Mouse (Mus musculus) thymus, adult 2 months (tissue): ENCODE measurements around the gene Fam160a1. TPM values are rescaled to one million over a fixed set of nuclear protein-coding genes. Genes with fewer than 3 reads are reported as not detected.

Experiments used
- DNase-seq: peaks from one replicate; pipeline ENCODE4 v3.0.0; 2021
- H3K27ac ChIP-seq: fragments of 200-500 bp; 2 replicates; pipeline ENCODE4 v1.5.1; 2012; ENCODE audit warnings: low read length, control low read depth; ENCODE audit not compliant: control insufficient read depth, insufficient read depth
- H3K27me3 ChIP-seq: fragments of 200-500 bp; 2 replicates; pipeline ENCODE4 v1.6.1; 2012; ENCODE audit warnings: mild to moderate bottlenecking, low read length, moderate library complexity, mixed read lengths; ENCODE audit not compliant: control insufficient read depth, insufficient read depth
- H3K36me3 ChIP-seq: fragments of 200-500 bp; 2 replicates; pipeline ENCODE4 v1.6.1; 2012; ENCODE audit warnings: mild to moderate bottlenecking, low read length, moderate library complexity; ENCODE audit not compliant: control insufficient read depth, insufficient read depth
- H3K4me1 ChIP-seq: fragments of 200-500 bp; replicated peaks from 2 replicates; pipeline ENCODE4 v1.6.1; 2012; ENCODE audit warnings: low read length; ENCODE audit not compliant: control insufficient read depth, insufficient read depth
- H3K4me3 ChIP-seq: fragments of 200-500 bp; 2 replicates; pipeline ENCODE4 v1.5.1; 2012; ENCODE audit warnings: mild to moderate bottlenecking, low read length, control low read depth, moderate library complexity; ENCODE audit not compliant: control insufficient read depth, insufficient read depth
- CTCF ChIP-seq: fragments of 200-500 bp; IDR thresholded peaks from 2 replicates; pipeline ENCODE4 v1.5.1; 2012; ENCODE audit warnings: mild to moderate bottlenecking, control low read depth, low read length, moderate library complexity, borderline replicate concordance; ENCODE audit not compliant: control insufficient read depth, poor library complexity, insufficient read depth; ENCODE audit errors: extremely low read depth
- POLR2A ChIP-seq: fragments of 200-500 bp; IDR thresholded peaks from 2 replicates; pipeline ENCODE4 v1.6.1; 2012; ENCODE audit warnings: mild to moderate bottlenecking, low read length, control low read depth, moderate library complexity; ENCODE audit not compliant: control insufficient read depth, poor library complexity, insufficient read depth; ENCODE audit errors: extremely low read depth
- WGBS: fragments of 180-500 bp; shearing (Covaris S2); methylation state at CpG from one replicate; pipeline ENCODE4 v1.1.7; 2018; 5-methylcytosine and 5-hydroxymethylcytosine counted together
- polyA plus RNA-seq: library from polyadenylated mRNA; depleted of rRNA; stranded (reverse); fragments of >200 nt; gene quantifications from 2 replicates; pipeline ENCODE4 v1.2.3, GENCODE M21; 2012

Fam160a1 gene
- polyA plus RNA-seq, 1 experiment, result 5.4 TPM

- no peak for DNase-seq
- H3K4me1 ChIP-seq, result no peaks in the 10 kb centered on the region
- H3K27ac ChIP-seq, result no peak overlapping the region
- no peaks in the 10 kb centered on the region for H3K36me3 ChIP-seq
- H3K4me3 ChIP-seq, result no peak overlapping the region
- no peaks in the 10 kb centered on the region for H3K27me3 ChIP-seq
- TF ChIP-seq CTCF, result no peak
- no peak for TF ChIP-seq POLR2A
Observed at GRCm38 (mm10) chr3:85842881-85843218, 25.8 kb upstream of the Fam160a1 start.

- no peak overlapping the region for H3K4me3 ChIP-seq
- DNase-seq, result no peak
- no peaks in the 10 kb centered on the region for H3K36me3 ChIP-seq
- H3K27ac ChIP-seq, result no peak overlapping the region
- H3K27me3 ChIP-seq, result no peaks in the 10 kb centered on the region
- H3K4me1 ChIP-seq, result no peaks in the 10 kb centered on the region
- TF ChIP-seq POLR2A (no peak), CTCF (no peak)
- WGBS, result 35% methylated on average over 9 of the region's 9 CpGs
Observed at GRCm38 (mm10) chr3:85842177-85842880, 25.2 kb upstream of the Fam160a1 start.

GRCm38 (mm10) chr3:85841454-85842176 is 24.5 kb upstream of the Fam160a1 start:
- TF ChIP-seq POLR2A, result no peak
- TF ChIP-seq CTCF, result no peak
- DNase-seq, result no peak
- WGBS, result 84% methylated on average over 2 of the region's 2 CpGs
- H3K27ac ChIP-seq, result no peak overlapping the region
- H3K4me1 ChIP-seq, result no peaks in the 10 kb centered on the region
- H3K4me3 ChIP-seq, result no peak overlapping the region
- H3K27me3 ChIP-seq, result no peaks in the 10 kb centered on the region
- no peaks in the 10 kb centered on the region for H3K36me3 ChIP-seq

- no peaks in the 10 kb centered on the region for H3K4me1 ChIP-seq
- TF ChIP-seq CTCF (no peak), POLR2A (no peak)
- H3K27me3 ChIP-seq, result no peaks in the 10 kb centered on the region
- H3K27ac ChIP-seq, result no peak overlapping the region
- DNase-seq, result no peak
- no peaks in the 10 kb centered on the region for H3K36me3 ChIP-seq
- no peak overlapping the region for H3K4me3 ChIP-seq
- WGBS, result 74% methylated on average over 1 of the region's 1 CpGs
Observed at GRCm38 (mm10) chr3:85833627-85834026, 16.5 kb upstream of the Fam160a1 start.

GRCm38 (mm10) chr3:85832490-85833155 is 15.5 kb upstream of the Fam160a1 start:
- TF ChIP-seq CTCF, result no peak
- no peak for TF ChIP-seq POLR2A
- H3K4me1 ChIP-seq, result no peaks in the 10 kb centered on the region
- no peak overlapping the region for H3K27ac ChIP-seq
- H3K27me3 ChIP-seq, result no peaks in the 10 kb centered on the region
- no peaks in the 10 kb centered on the region for H3K36me3 ChIP-seq
- no peak for DNase-seq
- 94% methylated on average over 10 of the region's 10 CpGs for WGBS
- H3K4me3 ChIP-seq, result no peak overlapping the region

- DNase-seq, result no peak
- H3K4me1 ChIP-seq, result no peaks in the 10 kb centered on the region
- TF ChIP-seq POLR2A (no peak), CTCF (no peak)
- H3K4me3 ChIP-seq, result no peak overlapping the region
- no peaks in the 10 kb centered on the region for H3K36me3 ChIP-seq
- H3K27ac ChIP-seq, result no peak overlapping the region
- H3K27me3 ChIP-seq, result no peaks in the 10 kb centered on the region
- WGBS, result 88% methylated on average over 1 of the region's 1 CpGs
Observed at GRCm38 (mm10) chr3:85831785-85832184, 14.7 kb upstream of the Fam160a1 start.
